Mouse (Mus musculus) monocyte, adult 2 months (primary cell): ENCODE measurements around the gene Il7r.
"Not testable (repeated sequence)": the region's sequence is repeated elsewhere in the genome, so short reads cannot be mapped to it uniquely, and the experiment has no call there.

ENCODE experiments used
- DNase-seq, 2 experiments: peaks; one replicate each; pipeline ENCODE4 v3.0.0; 2022; ENCODE audit warnings: low spot score in 2 of 2, low read depth in 1 of 2

Il7r gene

GRCm38 (mm10) chr15:9530076-9530475 is at the start of gene Il7r:
Il7r (minus strand) TSS chr15:9530176.
- DNase-seq = no peak

- DNase-seq = no peak
Observed at GRCm38 (mm10) chr15:9577303-9577702, 47.3 kb upstream of the Il7r start.

GRCm38 (mm10) chr15:9574796-9575195 is 44.8 kb upstream of the Il7r start:
- DNase-seq = no peak

- DNase-seq = no peak
Observed at GRCm38 (mm10) chr15:9573361-9573760, 43.4 kb upstream of the Il7r start.

- DNase-seq = no peak
Observed at GRCm38 (mm10) chr15:9572664-9573063, 42.7 kb upstream of the Il7r start.

- peak in 1 of 2 experiments; percentile 4 for DNase-seq
Observed at GRCm38 (mm10) chr15:9571896-9572295, 41.9 kb upstream of the Il7r start.

GRCm38 (mm10) chr15:9567316-9567715 is 37.3 kb upstream of the Il7r start:
- DNase-seq = no peak

- DNase-seq = no peak
Observed at GRCm38 (mm10) chr15:9565396-9565795, 35.4 kb upstream of the Il7r start.

- no peak for DNase-seq
Observed at GRCm38 (mm10) chr15:9564156-9564555, 34.2 kb upstream of the Il7r start.

- not testable (repeated sequence) for DNase-seq
Observed at GRCm38 (mm10) chr15:9557264-9557663, 27.3 kb upstream of the Il7r start.

GRCm38 (mm10) chr15:9548951-9549350 is 19.0 kb upstream of the Il7r start:
- no peak for DNase-seq

- DNase-seq = no peak
Observed at GRCm38 (mm10) chr15:9535200-9535599, 5.2 kb upstream of the Il7r start.

- DNase-seq = no peak
Observed at GRCm38 (mm10) chr15:9533356-9533902, 3.5 kb upstream of the Il7r start.

- no peak for DNase-seq
Observed at GRCm38 (mm10) chr15:9529646-9530045, 330 bp downstream of the Il7r start.

- DNase-seq = no peak
Observed at GRCm38 (mm10) chr15:9528186-9528935, 1.6 kb downstream of the Il7r start.

- DNase-seq = no peak
Observed at GRCm38 (mm10) chr15:9526412-9526811, 3.6 kb downstream of the Il7r start.

- no peak for DNase-seq
Observed at GRCm38 (mm10) chr15:9524907-9525306, 5.1 kb downstream of the Il7r start.

- DNase-seq = no peak
Observed at GRCm38 (mm10) chr15:9523956-9524355, 6.0 kb downstream of the Il7r start.

GRCm38 (mm10) chr15:9523059-9523458 is 6.9 kb downstream of the Il7r start:
- no peak for DNase-seq

- DNase-seq = no peak
Observed at GRCm38 (mm10) chr15:9492077-9492476, 37.9 kb downstream of the Il7r start.

GRCm38 (mm10) chr15:9489417-9490118 is 40.4 kb downstream of the Il7r start:
- no peak for DNase-seq

- no peak for DNase-seq
Observed at GRCm38 (mm10) chr15:9473188-9473587, 56.8 kb downstream of the Il7r start.
